Mouse (Mus musculus) spleen, postnatal 36 days (tissue): ENCODE measurements around the gene Olfr934.

Experiments
- DNase-seq, 2 experiments: peaks; one replicate each; pipeline ENCODE4 v3.0.0; 2022; ENCODE audit warnings: low spot score in 2 of 2, mixed read lengths in 1 of 2

The Olfr934 gene

GRCm38 (mm10) chr9:38988215-38988614, at the start of gene Olfr934:
Gene Olfr934 (minus strand): TSS chr9:38988315.
- no peak for DNase-seq

GRCm38 (mm10) chr9:39023277-39023676, 35.2 kb upstream of the Olfr934 start, which contains the start of gene Olfr146:
Gene Olfr146 (minus strand): TSS chr9:39023377.
- DNase-seq: no peak

GRCm38 (mm10) chr9:38999583-38999982, 11.5 kb upstream of the Olfr934 start, which contains the start of gene Olfr935:
Gene Olfr935 (minus strand): TSS chr9:38999683.
- no peak for DNase-seq

GRCm38 (mm10) chr9:38972013-38972412, 16.1 kb downstream of the Olfr934 start, which contains the start of gene Olfr933:
Gene Olfr933 (plus strand): TSS chr9:38972313.
- DNase-seq: no peak

- DNase-seq: no peak
These were observed 34.0 kb downstream of the Olfr934 start for GRCm38 (mm10) chr9:38954124-38954416.

- DNase-seq: no peak
These were observed 34.6 kb downstream of the Olfr934 start for GRCm38 (mm10) chr9:38953401-38954123.
